Mouse (Mus musculus) midbrain, embryonic 15.5 days (tissue): ENCODE results near the gene Mcu. TPM values are rescaled to one million over a fixed set of nuclear protein-coding genes. Genes with fewer than 3 reads are reported as not detected.

Experiments used
- ATAC-seq: fragments of 200-750 bp; cut with Nextera tagmentation; replicated peaks from 2 replicates; pipeline ENCODE4 v1.8.0; 2017; ENCODE audit warnings: moderate TSS enrichment
- H3K27ac ChIP-seq: fragments of 300-500 bp; sonication (generic); 2 replicates; pipeline ENCODE4 v1.5.1; 2015; ENCODE audit warnings: mild to moderate bottlenecking, inconsistent platforms
- H3K27me3 ChIP-seq: fragments of 300-500 bp; sonication (generic); replicated peaks from 2 replicates; pipeline ENCODE4 v1.6.1; 2015; ENCODE audit warnings: inconsistent platforms
- H3K36me3 ChIP-seq: fragments of 300-500 bp; sonication (generic); replicated peaks from 2 replicates; pipeline ENCODE4 v1.6.1; 2015; ENCODE audit warnings: inconsistent platforms
- H3K4me1 ChIP-seq: fragments of 300-500 bp; sonication (generic); 2 replicates; pipeline ENCODE4 v1.6.1; 2015; ENCODE audit warnings: inconsistent platforms
- H3K4me2 ChIP-seq: fragments of 300-500 bp; sonication (generic); 2 replicates; pipeline ENCODE4 v1.6.1; 2015; ENCODE audit warnings: inconsistent platforms, mild to moderate bottlenecking, moderate library complexity
- H3K4me3 ChIP-seq: fragments of 300-500 bp; sonication (generic); 2 replicates; pipeline ENCODE4 v1.5.1; 2015; ENCODE audit warnings: mild to moderate bottlenecking, inconsistent platforms
- H3K9ac ChIP-seq: fragments of 300-500 bp; sonication (generic); 2 replicates; pipeline ENCODE4 v1.6.1; 2015; ENCODE audit warnings: mild to moderate bottlenecking, inconsistent platforms
- H3K9me3 ChIP-seq: fragments of 300-500 bp; sonication (generic); 2 replicates; pipeline ENCODE4 v1.6.1; 2016; ENCODE audit warnings: inconsistent platforms
- WGBS: fragments of 180-500 bp; shearing (Covaris S2); methylation state at CpG from one replicate; pipeline ENCODE4 v1.1.7; 2015; ENCODE audit warnings: mixed read lengths; 5-methylcytosine and 5-hydroxymethylcytosine counted together
- polyA plus RNA-seq: library from polyadenylated mRNA; unstranded; fragments of >200 nt; fragmentation: Nextera tagmentation; extraction: Ambion mirVana; gene quantifications from 2 replicates; pipeline ENCODE4 v1.2.1, GENCODE M21; 2015

The Mcu gene
- polyA plus RNA-seq: 25.9 and 29.8 TPM in 2 replicates

DNA sequence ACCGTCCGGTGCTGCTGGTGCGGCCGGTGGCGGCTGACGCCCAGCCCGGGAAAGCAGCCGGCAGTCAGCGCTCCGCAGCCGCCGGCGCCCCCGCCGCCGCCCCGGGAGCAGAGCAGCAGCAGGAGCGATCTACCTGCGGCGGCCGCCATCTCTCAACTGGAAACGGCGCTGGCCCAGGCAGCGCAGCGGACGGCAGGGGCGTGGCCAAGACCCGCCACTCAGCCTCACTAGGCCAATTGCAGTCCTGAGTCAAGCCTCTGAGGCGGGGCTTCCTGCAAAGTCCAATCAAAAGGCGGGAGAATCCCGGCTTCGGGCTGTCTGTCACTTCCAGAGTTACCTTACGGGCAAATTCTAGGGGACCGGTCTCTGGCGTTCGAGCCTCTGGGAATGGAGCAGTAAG, at the start of gene Mcu:
Gene Mcu, minus strand, starts transcription at position 171 of the 400 bp plus-strand sequence.
- H3K4me1 ChIP-seq: peaks cover 25% of the 10 kb centered on the region
- no peaks in the 10 kb centered on the region for H3K9me3 ChIP-seq
- no peaks in the 10 kb centered on the region for H3K27me3 ChIP-seq
- ATAC-seq: peak; percentile 100
- H3K27ac ChIP-seq: peak within 1 kb of the TSS; percentile 89
- peak within 1 kb of the TSS; percentile 77 for H3K4me2 ChIP-seq
- H3K9ac ChIP-seq: peak within 1 kb of the TSS; percentile 71
- peak within 1 kb of the TSS; percentile 75 for H3K4me3 ChIP-seq
- no peaks in the 10 kb centered on the region for H3K36me3 ChIP-seq
- WGBS: under 1% methylated on average over 35 of the region's 36 CpGs

DNA sequence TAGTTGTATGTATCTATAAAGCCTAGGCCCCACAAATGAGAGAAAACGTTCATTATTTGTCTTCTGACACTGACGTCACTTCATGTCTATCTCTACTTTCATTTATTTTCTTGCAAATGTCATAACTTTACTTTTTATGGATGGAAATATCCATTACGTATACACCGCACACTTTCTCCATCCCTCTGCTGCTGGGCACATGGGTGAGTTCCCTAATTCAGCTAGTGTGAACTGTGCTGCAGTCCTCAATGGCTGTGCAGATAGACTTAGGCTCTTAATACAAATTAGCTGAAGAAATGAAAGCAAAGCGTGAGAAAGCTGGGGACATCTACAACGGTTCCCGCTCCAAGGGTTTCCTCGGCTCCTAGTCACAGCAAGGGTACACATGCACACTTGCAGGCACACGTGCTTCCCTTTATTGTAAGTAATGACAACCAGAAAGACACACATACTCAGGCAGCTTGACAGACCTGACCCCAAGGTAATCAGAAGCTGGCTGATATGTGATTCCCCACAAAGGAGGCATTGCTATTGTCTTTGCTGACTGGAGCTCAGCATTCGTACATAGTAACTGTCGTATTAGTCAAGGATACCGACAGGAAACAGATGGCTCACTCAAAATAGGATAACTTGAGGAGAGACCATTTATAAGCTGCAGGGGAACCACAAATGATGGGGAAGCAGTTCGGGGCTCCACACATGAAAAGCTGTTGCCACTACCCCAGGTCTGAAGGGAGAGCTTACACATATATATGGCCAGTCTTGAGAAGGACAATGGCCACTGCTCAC, 49.2 kb upstream of the Mcu start:
- H3K36me3 ChIP-seq: no peaks in the 10 kb centered on the region
- no peak for ATAC-seq
- H3K4me3 ChIP-seq: no peak overlapping the region
- no peak overlapping the region for H3K4me2 ChIP-seq
- H3K4me1 ChIP-seq: peaks cover 3% of the 10 kb centered on the region; the same call in 1 of the 2 replicates
- no peak overlapping the region for H3K27ac ChIP-seq
- no peaks in the 10 kb centered on the region for H3K27me3 ChIP-seq
- H3K9ac ChIP-seq: no peak overlapping the region
- H3K9me3 ChIP-seq: no peaks in the 10 kb centered on the region
- WGBS: 77% methylated on average over 13 of the region's 13 CpGs

DNA sequence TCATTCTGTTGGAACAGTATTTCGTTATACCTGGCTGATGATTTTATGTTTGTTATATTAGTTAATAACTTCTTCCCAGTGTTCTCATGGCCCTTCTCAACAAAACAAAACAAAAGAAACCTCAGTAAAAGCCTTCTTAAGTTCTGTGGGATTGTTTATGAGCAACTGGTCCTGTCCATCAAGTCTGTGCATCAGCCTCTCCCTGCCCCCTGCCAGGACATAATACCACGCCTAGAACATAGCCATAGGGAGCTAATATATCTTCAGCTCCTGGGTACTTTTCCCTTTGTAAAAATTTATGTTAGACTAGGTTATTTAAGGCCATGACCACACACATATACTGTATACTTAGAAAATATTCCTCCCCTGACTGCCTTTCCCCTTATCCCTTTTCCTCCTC, 48.3 kb upstream of the Mcu start:
- 72% methylated on average over 2 of the region's 2 CpGs for WGBS
- no peaks in the 10 kb centered on the region for H3K36me3 ChIP-seq
- no peaks in the 10 kb centered on the region for H3K27me3 ChIP-seq
- no peak overlapping the region for H3K4me2 ChIP-seq
- H3K4me3 ChIP-seq: no peak overlapping the region
- no peak for ATAC-seq
- H3K9me3 ChIP-seq: no peaks in the 10 kb centered on the region
- H3K9ac ChIP-seq: no peak overlapping the region
- peaks cover 3% of the 10 kb centered on the region; the same call in 1 of the 2 replicates for H3K4me1 ChIP-seq
- H3K27ac ChIP-seq: no peak overlapping the region

DNA sequence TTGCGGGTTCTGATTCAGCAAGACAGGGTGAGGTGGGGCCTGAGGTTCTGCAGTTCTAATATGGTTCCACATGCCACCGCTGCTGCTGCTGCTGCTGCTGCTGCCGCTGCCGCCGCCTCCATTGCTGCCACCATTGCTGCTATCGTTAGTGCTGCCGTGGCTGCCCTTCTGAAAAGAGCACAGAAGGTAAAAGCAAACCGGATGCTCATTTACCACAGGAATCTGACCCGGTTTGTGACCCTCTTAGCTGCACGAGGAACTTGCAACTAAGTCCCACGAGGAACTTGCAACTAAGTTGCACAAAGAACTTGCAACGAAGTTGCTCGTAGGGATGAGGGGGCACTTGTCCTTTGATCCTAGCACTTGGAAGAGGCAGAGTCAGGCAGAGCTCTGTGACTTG, 40.3 kb upstream of the Mcu start:
- Histone ChIP-seq H3K9me3 (no peaks in the 10 kb centered on the region), H3K4me3 (no peak overlapping the region), H3K36me3 (no peaks in the 10 kb centered on the region), H3K27ac (no peak overlapping the region), H3K27me3 (no peaks in the 10 kb centered on the region), H3K4me2 (no peak overlapping the region), H3K4me1 (no peaks in the 10 kb centered on the region), H3K9ac (no peak overlapping the region)
- 84% methylated on average over 13 of the region's 13 CpGs for WGBS
- ATAC-seq: no peak

DNA sequence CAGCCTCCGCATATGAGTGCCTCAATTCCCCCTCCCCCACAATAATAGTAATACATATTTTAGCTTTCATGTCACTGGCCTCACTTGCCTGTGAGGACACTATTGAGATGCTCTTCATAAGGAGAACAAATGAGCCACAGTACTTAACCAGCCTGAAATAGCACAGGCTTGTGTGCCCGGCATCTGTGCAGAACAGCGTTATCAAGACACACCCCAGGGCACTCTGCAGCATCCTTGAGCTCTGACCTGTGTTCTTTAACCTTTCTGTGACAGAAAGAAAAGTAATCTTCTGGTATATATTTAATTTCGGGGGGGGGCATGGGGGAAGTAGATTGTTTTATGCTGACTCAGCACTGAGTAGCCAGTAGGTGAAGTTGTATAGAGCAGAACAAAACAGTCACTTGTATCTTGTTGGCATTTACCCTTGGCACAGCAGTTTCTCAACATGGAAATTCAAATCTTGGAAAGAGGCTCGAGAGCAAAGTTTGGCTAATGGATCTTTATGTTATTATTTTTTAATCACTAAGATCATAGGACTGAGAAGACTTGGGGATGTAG, 30.4 kb upstream of the Mcu start:
- no peak for ATAC-seq
- H3K4me3 ChIP-seq: no peak overlapping the region
- WGBS: 88% methylated on average over 5 of the region's 5 CpGs
- no peak overlapping the region for H3K4me2 ChIP-seq
- H3K4me1 ChIP-seq: no peaks in the 10 kb centered on the region
- no peak overlapping the region for H3K9ac ChIP-seq
- H3K27me3 ChIP-seq: no peaks in the 10 kb centered on the region
- no peak overlapping the region for H3K27ac ChIP-seq
- no peaks in the 10 kb centered on the region for H3K9me3 ChIP-seq
- H3K36me3 ChIP-seq: no peaks in the 10 kb centered on the region

DNA sequence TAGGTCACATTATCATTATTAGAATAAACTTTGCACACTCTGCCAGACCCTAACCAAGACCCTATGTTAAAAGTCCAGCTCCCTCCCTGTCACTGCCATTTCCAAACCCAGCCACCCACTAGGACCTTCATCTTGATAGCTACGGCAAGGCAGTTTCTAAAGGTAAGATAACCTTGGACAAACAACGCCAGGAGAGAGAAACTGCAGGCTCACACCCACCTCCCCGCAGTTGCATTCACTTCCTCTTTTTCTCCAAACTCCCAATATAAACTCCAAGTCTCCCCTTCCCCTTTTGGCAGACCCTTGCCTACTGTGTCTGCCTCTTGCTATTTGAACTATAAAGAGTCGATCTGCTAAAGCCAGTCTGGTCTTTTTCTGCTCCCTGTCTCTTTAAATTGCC, 28.7 kb upstream of the Mcu start:
- Histone ChIP-seq H3K27ac (no peak overlapping the region), H3K4me3 (no peak overlapping the region), H3K9me3 (no peaks in the 10 kb centered on the region), H3K4me2 (no peak overlapping the region), H3K27me3 (no peaks in the 10 kb centered on the region), H3K36me3 (no peaks in the 10 kb centered on the region), H3K9ac (no peak overlapping the region), H3K4me1 (no peaks in the 10 kb centered on the region)
- no peak for ATAC-seq
- 90% methylated on average over 4 of the region's 4 CpGs for WGBS

DNA sequence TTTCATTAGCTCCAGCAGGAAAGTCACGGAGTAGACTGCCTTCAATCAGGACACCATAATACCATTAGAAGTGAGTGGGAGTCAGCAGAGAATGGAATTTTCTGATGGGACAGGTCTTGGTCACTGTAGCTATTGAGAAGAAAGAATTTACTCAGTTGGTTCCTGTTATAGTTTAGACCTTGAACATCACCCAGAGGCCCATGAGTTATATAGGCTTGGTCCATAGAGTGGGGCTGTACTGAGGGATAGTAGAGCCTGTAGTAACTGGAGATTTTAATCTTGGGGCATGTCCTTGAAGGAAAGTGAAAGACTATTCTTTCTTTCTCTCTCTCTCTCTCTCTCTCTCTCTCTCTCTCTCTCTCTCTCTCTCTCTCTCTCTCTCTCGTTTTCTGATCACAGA, 28.2 kb upstream of the Mcu start:
- no peaks in the 10 kb centered on the region for H3K36me3 ChIP-seq
- no peak overlapping the region for H3K9ac ChIP-seq
- 74% methylated on average over 2 of the region's 2 CpGs for WGBS
- H3K9me3 ChIP-seq: no peaks in the 10 kb centered on the region
- no peak overlapping the region for H3K27ac ChIP-seq
- no peak overlapping the region for H3K4me3 ChIP-seq
- no peak for ATAC-seq
- no peaks in the 10 kb centered on the region for H3K4me1 ChIP-seq
- no peaks in the 10 kb centered on the region for H3K27me3 ChIP-seq
- H3K4me2 ChIP-seq: no peak overlapping the region

DNA sequence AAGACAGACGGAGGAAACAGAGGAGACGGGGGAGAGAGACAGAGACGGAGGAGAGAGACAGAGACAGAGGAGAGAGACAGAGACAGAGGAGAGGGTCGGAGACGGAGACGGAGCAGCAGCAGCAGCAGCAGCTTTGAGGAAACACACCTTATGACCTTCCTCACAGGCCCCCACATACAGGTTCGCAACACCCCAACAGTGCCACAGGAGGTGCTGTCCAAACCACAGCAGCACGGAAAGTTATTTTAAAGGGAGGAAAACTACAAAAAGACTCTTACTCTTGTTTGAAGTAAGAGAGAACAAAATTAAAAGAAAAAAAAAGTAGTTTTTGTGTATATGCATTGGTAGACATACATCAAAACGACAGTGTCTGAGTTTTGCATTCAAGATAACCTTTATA, 27.2 kb upstream of the Mcu start:
- no peaks in the 10 kb centered on the region for H3K9me3 ChIP-seq
- H3K4me3 ChIP-seq: no peak overlapping the region
- H3K9ac ChIP-seq: no peak overlapping the region
- WGBS: 83% methylated on average over 9 of the region's 9 CpGs
- no peaks in the 10 kb centered on the region for H3K27me3 ChIP-seq
- no peak overlapping the region for H3K27ac ChIP-seq
- no peak overlapping the region for H3K4me2 ChIP-seq
- no peaks in the 10 kb centered on the region for H3K36me3 ChIP-seq
- no peak for ATAC-seq
- no peaks in the 10 kb centered on the region for H3K4me1 ChIP-seq

DNA sequence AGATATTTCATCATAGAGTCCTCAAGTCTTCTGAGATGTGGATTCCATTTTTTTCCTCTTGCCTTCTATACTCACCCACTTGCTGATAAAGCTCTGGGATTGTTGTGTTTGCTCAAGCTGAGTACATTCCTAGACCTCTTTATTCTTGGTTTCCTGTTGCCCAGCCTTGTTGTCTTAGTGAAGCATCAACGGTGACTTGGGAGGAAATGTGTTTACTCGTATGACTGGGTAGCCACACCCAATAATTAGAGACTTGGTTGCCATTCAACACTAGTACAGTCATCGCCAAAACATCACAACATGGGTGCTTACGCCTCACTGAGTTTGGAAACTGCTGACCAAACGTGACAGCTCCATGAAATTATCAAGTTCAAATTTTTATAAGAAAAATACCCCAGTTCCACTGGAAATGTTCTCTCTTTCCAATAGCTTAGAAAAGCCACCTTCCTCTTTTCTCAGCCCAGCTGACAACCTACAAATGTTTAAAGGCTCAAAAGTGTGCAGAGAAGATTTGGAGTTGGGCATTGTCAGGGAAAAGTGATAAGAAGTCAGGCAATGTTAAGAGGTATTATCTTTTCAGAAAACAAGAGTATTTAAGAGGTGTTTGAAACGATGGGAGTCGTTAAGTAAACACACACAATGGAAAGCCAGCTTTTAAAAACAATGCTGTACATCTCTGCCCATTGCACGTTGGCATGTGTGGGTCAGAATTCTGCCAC, 26.3 kb upstream of the Mcu start:
- ATAC-seq: no peak
- Histone ChIP-seq H3K27ac (no peak overlapping the region), H3K4me3 (no peak overlapping the region), H3K9me3 (no peaks in the 10 kb centered on the region), H3K27me3 (no peaks in the 10 kb centered on the region), H3K4me2 (no peak overlapping the region), H3K9ac (no peak overlapping the region), H3K36me3 (no peaks in the 10 kb centered on the region), H3K4me1 (no peaks in the 10 kb centered on the region)
- WGBS: 84% methylated on average over 8 of the region's 8 CpGs

DNA sequence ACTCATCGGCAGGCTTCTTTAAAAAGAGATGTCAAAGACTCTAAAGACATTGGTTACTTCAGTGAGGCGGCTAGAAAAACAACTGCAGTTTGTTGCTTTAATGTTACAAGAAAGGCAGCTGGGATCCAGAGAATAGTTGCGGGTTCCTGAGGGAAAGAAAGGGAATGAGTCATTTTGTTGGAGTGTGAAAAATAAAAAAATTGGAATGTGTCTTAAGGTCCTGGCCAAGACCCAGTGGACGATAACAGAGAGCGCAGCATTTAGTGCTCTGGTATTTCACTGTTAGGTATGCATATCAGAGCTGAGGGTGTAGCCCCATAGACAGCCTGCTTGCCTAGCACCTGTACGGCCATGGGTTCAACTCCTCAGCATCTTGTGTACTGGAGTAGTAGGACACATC, 22.1 kb upstream of the Mcu start:
- WGBS: 60% methylated on average over 6 of the region's 6 CpGs

DNA sequence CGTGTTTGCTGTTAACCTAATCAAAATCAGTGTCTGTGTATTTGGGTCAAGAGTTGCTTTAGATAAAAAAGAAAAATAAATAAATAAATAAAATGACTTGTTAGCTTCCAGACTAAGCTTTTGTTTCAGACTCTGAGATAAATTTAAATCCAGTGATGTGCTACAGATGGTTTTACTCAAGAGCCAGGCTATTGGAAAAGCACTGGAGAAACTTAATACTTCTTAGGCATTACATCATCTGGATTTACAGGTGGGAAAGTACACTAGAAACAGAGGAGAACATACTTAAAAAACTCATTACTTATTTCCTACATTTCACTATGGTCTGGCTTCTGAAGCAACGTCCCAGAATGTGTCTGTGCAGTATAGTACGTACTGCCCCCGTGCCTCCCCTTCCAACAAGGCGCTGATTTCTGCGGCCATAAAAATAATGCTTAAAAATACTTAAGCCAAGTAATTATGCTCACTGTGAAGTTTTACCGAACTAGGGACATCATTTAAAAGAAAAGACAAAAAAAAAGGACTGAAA, 21.2 kb upstream of the Mcu start:
- WGBS: 87% methylated on average over 7 of the region's 7 CpGs
- ATAC-seq: no peak
- Histone ChIP-seq H3K27me3 (no peaks in the 10 kb centered on the region), H3K36me3 (no peaks in the 10 kb centered on the region), H3K4me3 (no peak overlapping the region), H3K4me1 (no peaks in the 10 kb centered on the region), H3K4me2 (no peak overlapping the region), H3K9ac (no peak overlapping the region), H3K9me3 (no peaks in the 10 kb centered on the region), H3K27ac (no peak overlapping the region)

More for the DNA sequence above, 22.1 kb upstream of the Mcu start:
- Histone ChIP-seq H3K4me2 (no peak overlapping the region), H3K4me1 (no peaks in the 10 kb centered on the region), H3K4me3 (no peak overlapping the region), H3K36me3 (no peaks in the 10 kb centered on the region), H3K27ac (no peak overlapping the region), H3K9me3 (no peaks in the 10 kb centered on the region), H3K27me3 (no peaks in the 10 kb centered on the region), H3K9ac (no peak overlapping the region)
- no peak for ATAC-seq

DNA sequence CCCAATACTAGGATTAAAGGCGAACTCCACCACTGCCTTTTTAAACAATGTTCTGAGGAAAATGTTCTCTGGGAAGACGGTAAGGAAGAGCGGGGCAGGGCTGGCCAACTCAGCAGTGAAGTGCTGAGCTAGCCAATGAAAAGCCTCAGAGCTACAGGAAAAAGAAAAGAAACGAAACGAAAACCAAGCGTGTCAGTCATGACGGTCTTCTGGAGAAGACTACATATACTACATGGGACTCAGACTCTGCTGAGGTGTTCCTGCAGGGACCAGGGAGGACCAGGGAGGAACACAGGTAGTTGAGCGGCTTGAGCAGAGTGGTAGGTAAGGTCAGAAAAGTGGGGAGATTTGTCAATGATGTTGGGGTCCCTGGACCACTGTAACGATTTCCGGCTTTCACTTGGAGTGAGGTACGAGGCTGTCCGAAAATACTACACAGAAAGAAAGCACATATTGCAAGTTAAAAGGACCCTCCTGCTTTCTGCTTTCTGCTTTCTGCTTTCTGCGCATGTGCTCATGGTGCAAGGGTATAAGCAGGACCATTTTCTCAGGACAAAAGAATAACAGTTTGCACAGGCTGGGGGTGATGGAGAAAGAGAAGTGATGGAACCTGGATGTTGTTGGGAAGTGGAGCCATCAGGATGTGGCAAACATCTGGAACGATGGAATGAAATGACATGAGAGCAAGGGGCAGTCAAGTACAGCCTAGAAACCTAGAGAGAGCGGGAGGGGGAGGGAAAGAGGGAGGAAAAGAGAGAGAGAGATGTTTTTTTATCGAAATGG, 20.4 kb upstream of the Mcu start:
- Histone ChIP-seq H3K36me3 (no peaks in the 10 kb centered on the region), H3K9me3 (no peaks in the 10 kb centered on the region), H3K27me3 (no peaks in the 10 kb centered on the region), H3K4me3 (no peak overlapping the region), H3K4me1 (no peaks in the 10 kb centered on the region), H3K9ac (no peak overlapping the region), H3K4me2 (no peak overlapping the region), H3K27ac (no peak overlapping the region)
- WGBS: 75% methylated on average over 16 of the region's 16 CpGs
- no peak for ATAC-seq
